Mouse (Mus musculus): ENCODE measurements around the gene Cntrob. TPM values are rescaled to one million over a fixed set of nuclear protein-coding genes. Genes with fewer than 3 reads are reported as not detected.

Cntrob gene
- polyA plus RNA-seq, 1 experiment from 2014 or later: 18.6 TPM

DNA sequence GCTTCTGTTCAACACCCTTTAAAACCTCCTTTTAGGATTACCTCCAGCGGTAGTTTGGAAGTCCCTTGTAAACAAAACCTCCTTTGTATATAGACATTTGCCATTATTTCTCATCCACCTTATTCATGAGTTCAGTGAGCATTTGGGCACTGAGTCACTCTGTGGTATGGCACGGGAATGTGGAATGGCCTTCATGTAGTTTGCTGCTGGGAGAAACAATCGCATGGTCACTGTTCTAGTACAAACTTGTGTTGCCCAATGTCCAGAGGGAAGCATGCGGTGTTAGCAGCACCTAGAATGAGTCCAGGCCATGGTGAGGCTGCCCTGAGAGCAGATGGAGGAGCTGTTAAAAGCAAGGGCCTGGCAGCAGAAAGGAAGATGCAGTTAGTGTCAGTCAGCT lies 11.2 kb upstream of the Cntrob start:
- no peaks in the 10 kb centered on the region for H3K27me3 ChIP-seq (replicated peaks)
- no peak overlapping the region for H3K4me3 ChIP-seq (replicated peaks)
- H3K36me3 ChIP-seq: no peaks in the 10 kb centered on the region
- ATAC-seq (ENCODE audit: insufficient read depth, low FRiP score, low read depth): no peak
- no peak overlapping the region for H3K4me2 ChIP-seq
- no peak overlapping the region for H3K27ac ChIP-seq
- H3K9me3 ChIP-seq: no peaks in the 10 kb centered on the region
- peaks cover 15% of the 10 kb centered on the region for H3K4me1 ChIP-seq
- WGBS: 47% methylated on average over 4 of the region's 4 CpGs
- H3K9ac ChIP-seq: no peak overlapping the region

DNA sequence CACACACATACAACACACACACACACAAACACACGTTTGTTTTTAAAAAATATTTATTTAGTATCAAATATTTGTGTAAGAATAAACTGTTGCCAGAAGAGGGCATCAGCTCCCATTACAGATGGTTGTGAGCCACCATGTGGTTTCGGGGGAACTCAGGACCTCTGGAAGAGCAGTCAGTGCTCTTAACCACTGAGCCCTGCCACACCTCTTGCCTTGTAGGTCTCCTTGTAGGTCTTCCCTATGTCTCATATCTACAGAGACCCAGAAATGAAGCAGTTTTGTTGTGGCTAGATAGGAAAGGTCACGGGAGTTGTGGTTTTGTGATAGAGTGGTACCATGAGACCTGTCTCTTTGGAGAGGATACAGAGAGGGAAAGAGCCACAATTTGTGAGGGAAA lies 10.3 kb upstream of the Cntrob start:
- Histone ChIP-seq H3K9me3 (no peaks in the 10 kb centered on the region), H3K27me3 (replicated peaks) (no peaks in the 10 kb centered on the region), H3K27ac (no peak overlapping the region), H3K4me1 (peaks cover 15% of the 10 kb centered on the region), H3K4me2 (no peak overlapping the region), H3K36me3 (no peaks in the 10 kb centered on the region), H3K9ac (no peak overlapping the region), H3K4me3 (replicated peaks) (no peak overlapping the region)
- WGBS: 53% methylated on average over 3 of the region's 3 CpGs
- ATAC-seq (ENCODE audit: insufficient read depth, low FRiP score, low read depth): no peak

- WGBS: 26% methylated on average over 8 of the region's 8 CpGs
- 0 out of 2 replicates have a peak overlapping the region, but pooled peaks have one; percentile 62 for H3K4me3 ChIP-seq (replicated peaks)
- peak overlapping the region; percentile 81 for H3K4me2 ChIP-seq
- no peak overlapping the region for H3K9ac ChIP-seq
- no peaks in the 10 kb centered on the region for H3K36me3 ChIP-seq
- H3K4me1 ChIP-seq: peaks cover 15% of the 10 kb centered on the region
- no peaks in the 10 kb centered on the region for H3K9me3 ChIP-seq
- ATAC-seq (ENCODE audit: insufficient read depth, low FRiP score, low read depth): no peak
- peak overlapping the region; percentile 61; the same call in 1 of the 2 replicates for H3K27ac ChIP-seq
- no peaks in the 10 kb centered on the region for H3K27me3 ChIP-seq (replicated peaks)
These were observed 9.2 kb upstream of the Cntrob start for GRCm38 (mm10) chr11:69332713-69333253.

GRCm38 (mm10) chr11:69331929-69332405 lies 8.4 kb upstream of the Cntrob start:
- Histone ChIP-seq H3K4me1 (peaks cover 15% of the 10 kb centered on the region), H3K36me3 (no peaks in the 10 kb centered on the region), H3K4me3 (replicated peaks) (peak overlapping the region; percentile 62), H3K27ac (peak overlapping the region; percentile 61), H3K9ac (peak overlapping the region; percentile 52; the same call in 1 of the 2 replicates), H3K27me3 (replicated peaks) (0 out of 2 replicates have a peak, but pooled peaks cover 3% of the 10 kb centered on the region), H3K4me2 (peak overlapping the region; percentile 81), H3K9me3 (no peaks in the 10 kb centered on the region)
- under 1% methylated on average over 24 of the region's 24 CpGs for WGBS
- peak; percentile 40; the same call in 1 of the 2 replicates for ATAC-seq (ENCODE audit: insufficient read depth, low FRiP score, low read depth)

GRCm38 (mm10) chr11:69331152-69331551 lies 7.6 kb upstream of the Cntrob start:
- no peak overlapping the region for H3K27ac ChIP-seq
- no peak for ATAC-seq (ENCODE audit: insufficient read depth, low FRiP score, low read depth)
- H3K4me1 ChIP-seq: peaks cover 21% of the 10 kb centered on the region
- peak overlapping the region; percentile 81 for H3K4me2 ChIP-seq
- no peaks in the 10 kb centered on the region for H3K36me3 ChIP-seq
- 87% methylated on average over 6 of the region's 6 CpGs for WGBS
- H3K9ac ChIP-seq: no peak overlapping the region
- H3K9me3 ChIP-seq: no peaks in the 10 kb centered on the region
- H3K4me3 ChIP-seq (replicated peaks): peak overlapping the region; percentile 62; the same call in 1 of the 2 replicates
- 0 out of 2 replicates have a peak, but pooled peaks cover 3% of the 10 kb centered on the region for H3K27me3 ChIP-seq (replicated peaks)

- Histone ChIP-seq H3K4me1 (peaks cover 34% of the 10 kb centered on the region), H3K36me3 (no peaks in the 10 kb centered on the region), H3K4me3 (replicated peaks) (no peak overlapping the region), H3K9ac (no peak overlapping the region), H3K27me3 (replicated peaks) (0 out of 2 replicates have a peak, but pooled peaks cover 3% of the 10 kb centered on the region), H3K27ac (no peak overlapping the region), H3K9me3 (no peaks in the 10 kb centered on the region), H3K4me2 (no peak overlapping the region)
- WGBS: 86% methylated on average over 6 of the region's 6 CpGs
- ATAC-seq (ENCODE audit: insufficient read depth, low FRiP score, low read depth): no peak
These were observed 4.9 kb upstream of the Cntrob start for GRCm38 (mm10) chr11:69328517-69328916.

DNA sequence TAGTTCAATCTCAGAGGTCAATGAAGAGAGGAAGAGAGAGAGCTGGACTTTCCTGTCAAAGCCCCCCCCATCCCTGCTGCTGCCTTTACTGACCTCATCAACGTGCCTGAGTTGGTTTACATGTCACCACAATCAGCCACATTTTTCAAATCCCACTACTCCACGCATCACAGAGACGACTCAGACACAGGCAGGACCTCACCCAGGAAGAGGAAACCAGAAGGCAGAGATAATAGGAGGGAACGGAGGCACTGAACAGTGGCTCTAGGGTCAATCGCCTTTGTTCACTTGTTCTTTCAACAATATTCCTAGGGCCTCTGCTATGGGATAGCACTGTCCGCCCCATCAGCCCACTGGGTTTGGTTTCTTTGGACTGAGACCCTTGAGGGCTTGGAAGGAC lies 4.1 kb upstream of the Cntrob start:
- H3K4me2 ChIP-seq: no peak overlapping the region
- no peak overlapping the region for H3K9ac ChIP-seq
- H3K27ac ChIP-seq: no peak overlapping the region
- H3K36me3 ChIP-seq: no peaks in the 10 kb centered on the region
- H3K4me1 ChIP-seq: peaks cover 37% of the 10 kb centered on the region
- 47% methylated on average over 6 of the region's 6 CpGs for WGBS
- no peaks in the 10 kb centered on the region for H3K9me3 ChIP-seq
- H3K4me3 ChIP-seq (replicated peaks): no peak overlapping the region
- no peak for ATAC-seq (ENCODE audit: insufficient read depth, low FRiP score, low read depth)
- H3K27me3 ChIP-seq (replicated peaks): 0 out of 2 replicates have a peak, but pooled peaks cover 3% of the 10 kb centered on the region

GRCm38 (mm10) chr11:69327157-69327442 lies 3.5 kb upstream of the Cntrob start:
- H3K4me1 ChIP-seq: peaks cover 37% of the 10 kb centered on the region
- peak overlapping the region; percentile 47; the same call in 1 of the 2 replicates for H3K4me3 ChIP-seq (replicated peaks)
- ATAC-seq (ENCODE audit: insufficient read depth, low FRiP score, low read depth): no peak
- 19% methylated on average over 9 of the region's 9 CpGs for WGBS
- no peaks in the 10 kb centered on the region for H3K9me3 ChIP-seq
- no peaks in the 10 kb centered on the region for H3K36me3 ChIP-seq
- H3K27ac ChIP-seq: no peak overlapping the region
- H3K27me3 ChIP-seq (replicated peaks): 0 out of 2 replicates have a peak, but pooled peaks cover 3% of the 10 kb centered on the region
- H3K9ac ChIP-seq: no peak overlapping the region
- H3K4me2 ChIP-seq: peak overlapping the region; percentile 93; the same call in 1 of the 2 replicates

DNA sequence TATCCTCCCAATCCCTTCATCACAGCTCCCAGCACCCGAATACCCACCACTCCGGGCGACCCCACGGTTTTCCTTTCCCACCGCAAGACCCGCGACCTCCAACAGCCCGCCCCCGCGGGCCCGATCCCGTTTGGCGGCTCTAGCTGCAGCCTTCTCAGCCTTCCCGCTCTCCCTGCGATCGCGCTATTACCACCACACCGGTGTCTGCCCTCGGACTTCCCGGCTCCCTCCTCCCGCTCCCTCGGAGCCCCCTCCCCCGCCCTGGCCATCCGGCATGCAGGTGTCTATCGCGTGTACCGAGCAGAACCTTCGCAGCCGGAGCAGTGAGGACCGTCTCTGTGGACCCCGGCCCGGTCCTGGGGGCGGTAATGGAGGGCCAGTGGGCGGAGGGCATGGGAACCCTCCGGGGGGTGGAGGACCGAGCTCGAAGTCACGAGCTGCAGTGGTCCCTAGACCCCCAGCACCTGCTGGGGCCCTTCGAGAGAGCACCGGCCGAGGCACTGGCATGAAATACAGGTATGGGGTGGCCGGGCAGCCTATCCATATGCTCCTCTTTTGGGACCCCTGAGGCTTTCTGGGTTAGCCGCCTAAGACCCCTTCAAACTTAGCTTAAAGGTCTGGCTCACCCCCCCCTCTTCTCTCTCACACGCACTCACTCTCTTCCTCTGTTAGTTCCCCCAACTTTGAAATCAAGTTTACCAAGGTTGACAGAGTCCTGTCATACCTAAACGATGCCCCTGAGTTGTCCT lies 3.0 kb upstream of the Cntrob start:
- ATAC-seq (ENCODE audit: insufficient read depth, low FRiP score, low read depth): no peak
- Histone ChIP-seq H3K36me3 (no peaks in the 10 kb centered on the region), H3K9me3 (no peaks in the 10 kb centered on the region), H3K4me3 (replicated peaks) (peak overlapping the region; percentile 47), H3K27me3 (replicated peaks) (0 out of 2 replicates have a peak, but pooled peaks cover 3% of the 10 kb centered on the region), H3K27ac (no peak overlapping the region), H3K4me1 (peaks cover 37% of the 10 kb centered on the region), H3K9ac (peak overlapping the region; percentile 40), H3K4me2 (peak overlapping the region; percentile 93)
- whole genome bisulfite sequencing: 1% methylated on average over 45 of the region's 45 CpGs

- Histone ChIP-seq H3K27ac (peak within 1 kb of the TSS; percentile 64), H3K4me2 (peak within 1 kb of the TSS; percentile 93), H3K4me3 (replicated peaks) (peak within 1 kb of the TSS; percentile 47), H3K9me3 (no peaks in the 10 kb centered on the region), H3K27me3 (replicated peaks) (0 out of 2 replicates have a peak, but pooled peaks cover 3% of the 10 kb centered on the region), H3K36me3 (0 out of 2 replicates have a peak, but pooled peaks cover 3% of the 10 kb centered on the region), H3K9ac (peak within 1 kb of the TSS; percentile 40), H3K4me1 (peaks cover 35% of the 10 kb centered on the region)
- ATAC-seq (ENCODE audit: insufficient read depth, low FRiP score, low read depth): peak; percentile 61
- WGBS: 11% methylated on average over 26 of the region's 26 CpGs
These were observed 2.2 kb upstream of the Cntrob start, which contains the start of gene Kcnab3 for GRCm38 (mm10) chr11:69325628-69326407. TSS of gene Kcnab3 (plus strand) at chr11:69326258.

GRCm38 (mm10) chr11:69324749-69325148 lies 1.2 kb upstream of the Cntrob start:
- Histone ChIP-seq H3K27me3 (replicated peaks) (0 out of 2 replicates have a peak, but pooled peaks cover 3% of the 10 kb centered on the region), H3K27ac (no peak overlapping the region), H3K4me1 (peaks cover 35% of the 10 kb centered on the region), H3K9me3 (no peaks in the 10 kb centered on the region), H3K9ac (no peak overlapping the region), H3K4me3 (replicated peaks) (peak overlapping the region; percentile 63), H3K4me2 (peak overlapping the region; percentile 65), H3K36me3 (0 out of 2 replicates have a peak, but pooled peaks cover 8% of the 10 kb centered on the region)
- ATAC-seq (ENCODE audit: insufficient read depth, low FRiP score, low read depth): no peak
- 78% methylated on average over 6 of the region's 6 CpGs for WGBS
